Mouse (Mus musculus) thymus, postnatal 0 days (tissue): Measurements from ENCODE around the gene Rnaset2a. TPM values are rescaled to one million over a fixed set of nuclear protein-coding genes. Genes with fewer than 3 reads are reported as not detected.
A peak's percentile ranks its signal among the peaks of the same experiment; 100 is the strongest.
"Not testable (repeated sequence)": the region's sequence is repeated elsewhere in the genome, so short reads cannot be mapped to it uniquely, and the experiment has no call there.

Source experiments
- DNase-seq: peaks from one replicate; pipeline ENCODE4 v3.0.0-alpha.2; 2015; ENCODE audit warnings: low spot score
- polyA plus RNA-seq: library from polyadenylated mRNA; unstranded; fragments of >200 nt; fragmentation: Nextera tagmentation; extraction: Ambion mirVana; gene quantifications from 2 replicates; pipeline ENCODE4 v1.2.1, GENCODE M21; 2015

Gene Rnaset2a
- polyA plus RNA-seq, 1 experiment from 2014 or later = 65.4 TPM

GRCm38 (mm10) chr17:8140210-8140609 is 7.7 kb downstream of the Rnaset2a start:
- not testable (repeated sequence) for DNase-seq

- not testable (repeated sequence) for DNase-seq
Observed at GRCm38 (mm10) chr17:8138116-8138515, 9.8 kb downstream of the Rnaset2a start.

GRCm38 (mm10) chr17:8130849-8131248 is 17.0 kb downstream of the Rnaset2a start:
- DNase-seq = not testable (repeated sequence)

- not testable (repeated sequence) for DNase-seq
Observed at GRCm38 (mm10) chr17:8129578-8129977, 18.3 kb downstream of the Rnaset2a start.

- not testable (repeated sequence) for DNase-seq
Observed at GRCm38 (mm10) chr17:8128326-8128993, 19.4 kb downstream of the Rnaset2a start.

- not testable (repeated sequence) for DNase-seq
Observed at GRCm38 (mm10) chr17:8124586-8124985, 23.3 kb downstream of the Rnaset2a start.

- not testable (repeated sequence) for DNase-seq
Observed at GRCm38 (mm10) chr17:8122974-8123373, 24.9 kb downstream of the Rnaset2a start.

GRCm38 (mm10) chr17:8116928-8117327 is 31.0 kb downstream of the Rnaset2a start:
- not testable (repeated sequence) for DNase-seq

GRCm38 (mm10) chr17:8116378-8116777 is 31.5 kb downstream of the Rnaset2a start:
- peak; percentile 41 for DNase-seq

GRCm38 (mm10) chr17:8112199-8112598 is 35.7 kb downstream of the Rnaset2a start:
- not testable (repeated sequence) for DNase-seq

GRCm38 (mm10) chr17:8101297-8101609 is 46.6 kb downstream of the Rnaset2a start:
- not testable (repeated sequence) for DNase-seq

GRCm38 (mm10) chr17:8100405-8101296 is 47.2 kb downstream of the Rnaset2a start:
- not testable (repeated sequence) for DNase-seq

- DNase-seq = not testable (repeated sequence)
Observed at GRCm38 (mm10) chr17:8096199-8096598, 51.7 kb downstream of the Rnaset2a start.

- DNase-seq = not testable (repeated sequence)
Observed at GRCm38 (mm10) chr17:8095653-8096052, 52.2 kb downstream of the Rnaset2a start.

- DNase-seq = not testable (repeated sequence)
Observed at GRCm38 (mm10) chr17:8092537-8093526, 55.1 kb downstream of the Rnaset2a start.

GRCm38 (mm10) chr17:8091320-8091719 is 56.6 kb downstream of the Rnaset2a start:
- not testable (repeated sequence) for DNase-seq

GRCm38 (mm10) chr17:8069847-8070246 is 78.0 kb downstream of the Rnaset2a start:
- not testable (repeated sequence) for DNase-seq
